Mouse (Mus musculus) layer of hippocampus, adult 9-11 months (tissue): Measurements from ENCODE around the gene Vasn.

Experiments used
- DNase-seq: peaks from one replicate; pipeline ENCODE4 v3.0.0; 2022

Vasn gene

DNA sequence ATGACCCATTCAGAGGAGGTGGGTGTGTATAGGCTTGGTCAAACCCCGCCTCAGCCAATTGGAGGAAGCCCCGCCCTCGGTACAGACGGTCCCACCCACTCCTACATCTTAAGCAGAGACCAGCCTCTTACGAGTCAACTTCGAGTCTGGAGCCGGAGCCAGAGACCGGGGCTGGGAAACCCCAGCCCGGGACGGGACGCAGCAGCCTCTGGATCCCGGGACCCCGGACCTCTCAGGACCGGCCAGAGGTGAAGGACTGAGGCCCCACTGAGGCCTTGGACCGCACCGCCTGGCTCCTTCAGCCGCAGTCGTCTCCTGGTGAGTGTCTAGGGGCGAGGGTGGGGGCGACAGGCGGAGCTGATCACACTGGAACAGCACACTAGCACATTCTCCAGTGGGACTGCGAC, at the start of gene Vasn, which contains the start of gene Dnaja3:
Gene Vasn, plus strand, starts transcription at position 111 of the 407 bp plus-strand sequence.
Gene Dnaja3, plus strand, starts transcription at position 159 of the 407 bp plus-strand sequence.
- DNase-seq = peak; percentile 71

DNA sequence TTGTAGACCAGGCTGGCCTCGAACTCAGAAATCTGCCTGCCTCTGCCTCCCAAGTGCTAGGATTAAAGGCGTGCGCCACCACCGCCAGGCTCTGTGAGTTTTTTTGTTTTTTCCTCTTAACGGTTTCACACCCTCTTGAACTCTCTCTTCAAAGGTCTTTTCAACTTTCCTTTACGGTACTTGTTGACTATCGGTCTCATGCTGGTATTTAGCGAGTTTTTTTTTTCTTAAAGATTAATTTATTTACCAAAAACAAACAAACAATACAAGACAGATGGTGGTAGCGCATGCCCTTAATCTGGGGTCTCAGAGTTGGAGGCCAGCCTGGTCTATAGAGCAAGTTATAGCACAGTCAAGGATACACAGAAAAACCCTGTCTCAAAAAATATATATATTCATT, 49.5 kb upstream of the Vasn start:
- DNase-seq = no peak

DNA sequence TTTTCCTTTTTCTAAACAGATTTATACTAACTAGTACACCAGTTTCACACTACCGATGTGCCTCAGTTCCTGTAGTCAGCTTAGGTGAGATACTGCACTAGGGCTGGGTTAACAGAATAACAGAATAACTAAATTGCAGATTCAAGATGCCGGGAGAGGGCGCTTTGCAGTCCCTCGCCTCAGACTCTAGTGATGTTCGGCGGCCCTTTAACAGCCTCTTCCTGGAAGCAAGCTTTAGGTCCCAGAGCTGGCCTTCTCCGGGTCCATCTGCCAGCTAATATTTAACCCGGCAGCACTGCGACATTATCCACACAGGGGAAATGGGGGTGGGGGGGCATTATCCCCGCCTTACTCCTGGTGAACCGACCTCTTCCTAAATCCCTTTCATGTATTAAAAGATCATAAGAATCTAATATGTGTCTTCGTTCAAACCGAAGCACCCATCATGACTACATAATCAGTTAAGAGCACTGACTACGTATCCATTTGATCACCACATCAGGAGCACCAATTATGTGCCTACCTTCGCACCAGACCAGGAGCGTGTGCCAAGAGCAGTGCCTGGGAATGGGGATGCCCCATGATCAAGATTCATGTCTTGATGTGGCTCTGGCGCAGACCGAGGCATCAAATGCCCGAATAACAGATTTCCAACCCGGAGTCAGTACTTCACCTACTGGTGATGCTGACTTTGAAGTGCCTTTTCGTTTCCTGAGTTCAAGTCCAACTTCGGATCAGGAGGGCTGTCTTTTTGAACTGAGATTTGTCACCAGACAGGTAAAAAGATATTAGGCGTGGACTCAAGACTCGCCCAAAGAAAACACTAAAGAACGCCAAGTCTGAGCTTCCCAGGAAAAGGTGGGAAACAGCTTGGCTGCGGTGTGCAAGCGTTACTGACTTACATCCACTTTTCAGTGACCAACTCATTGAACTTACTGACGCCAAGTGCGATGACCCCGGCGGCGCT, 46.5 kb upstream of the Vasn start:
- no peak for DNase-seq

DNA sequence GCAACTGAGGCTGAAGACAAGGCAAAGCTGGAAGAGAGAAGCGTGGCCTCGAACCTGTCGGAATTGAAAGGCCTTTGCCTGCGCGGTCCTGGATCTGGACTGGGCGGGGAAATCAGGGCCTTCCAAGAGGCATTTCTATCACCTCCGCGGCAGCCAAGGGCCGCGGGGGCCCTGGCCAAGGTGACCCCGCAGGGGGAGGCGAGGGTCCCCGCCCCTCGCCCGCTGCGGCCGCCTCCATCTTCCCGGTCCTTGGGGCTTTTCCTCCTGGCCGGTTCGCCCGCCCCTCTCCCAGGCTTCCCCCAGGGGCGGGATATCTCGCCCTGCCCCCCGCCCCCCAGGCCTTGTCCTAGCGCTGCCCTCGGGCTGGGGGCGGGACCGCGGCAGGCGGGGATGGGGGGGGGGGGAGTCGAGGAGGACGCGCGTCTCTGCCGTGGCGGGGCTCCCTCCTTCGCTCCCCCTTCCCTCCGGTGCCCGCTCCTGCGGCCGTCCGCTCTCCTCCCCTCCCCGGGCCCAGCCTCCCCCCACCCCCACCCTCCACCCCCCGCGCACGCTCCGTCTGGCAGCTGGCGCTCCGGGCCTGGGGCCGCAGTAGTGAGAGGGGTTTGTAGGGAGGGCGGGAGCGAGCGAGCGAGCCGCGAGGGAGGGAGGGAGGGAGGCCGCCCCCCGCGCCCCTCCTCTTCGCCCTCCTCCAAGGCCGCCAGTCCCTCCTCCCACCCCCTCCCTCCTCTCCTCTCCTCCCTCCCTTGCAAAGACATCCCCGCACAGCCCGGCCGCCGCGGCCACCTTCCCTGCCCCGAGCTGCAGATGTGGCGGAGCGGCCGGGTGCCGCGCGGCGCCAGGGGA, 45.5 kb upstream of the Vasn start, which contains the start of gene Glis2:
Gene Glis2, plus strand, starts transcription at position 743 of the 843 bp plus-strand sequence.
- no peak for DNase-seq

DNA sequence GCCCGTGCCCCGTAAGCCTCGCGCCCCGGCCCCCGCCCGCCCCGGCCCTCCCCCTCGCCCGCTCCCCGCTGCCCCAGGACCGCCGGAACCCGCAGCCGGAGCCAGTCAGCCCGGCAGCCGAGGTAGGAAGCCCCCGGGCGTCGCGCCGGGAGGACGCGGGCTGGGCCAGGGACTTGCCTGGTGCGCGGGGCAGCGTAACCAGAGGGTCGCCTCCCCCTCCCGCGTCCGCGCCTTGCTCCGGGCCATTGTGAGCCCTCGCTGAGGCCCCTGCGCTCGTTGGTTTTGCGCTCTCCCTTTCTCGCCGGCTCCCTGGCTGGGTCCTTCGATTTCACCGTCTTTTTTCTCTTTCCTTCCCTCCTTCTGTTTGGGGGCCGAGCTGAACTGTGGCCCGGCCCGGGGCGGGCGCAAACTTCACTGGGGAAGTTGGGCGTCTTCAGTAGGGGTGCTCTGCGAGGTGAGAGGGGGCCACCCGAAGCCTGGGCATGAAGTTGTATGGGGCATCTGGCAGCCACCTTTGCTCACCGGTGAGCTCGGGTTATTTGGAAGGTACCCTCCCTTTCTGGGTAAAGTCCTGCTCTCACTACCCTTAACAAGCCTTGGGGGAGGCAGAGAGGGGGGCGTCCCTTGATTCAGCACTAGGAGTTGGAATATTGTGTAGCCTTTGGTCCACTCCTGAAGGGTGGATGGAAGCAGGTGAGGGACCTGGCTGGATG, 44.8 kb upstream of the Vasn start:
- no peak for DNase-seq

DNA sequence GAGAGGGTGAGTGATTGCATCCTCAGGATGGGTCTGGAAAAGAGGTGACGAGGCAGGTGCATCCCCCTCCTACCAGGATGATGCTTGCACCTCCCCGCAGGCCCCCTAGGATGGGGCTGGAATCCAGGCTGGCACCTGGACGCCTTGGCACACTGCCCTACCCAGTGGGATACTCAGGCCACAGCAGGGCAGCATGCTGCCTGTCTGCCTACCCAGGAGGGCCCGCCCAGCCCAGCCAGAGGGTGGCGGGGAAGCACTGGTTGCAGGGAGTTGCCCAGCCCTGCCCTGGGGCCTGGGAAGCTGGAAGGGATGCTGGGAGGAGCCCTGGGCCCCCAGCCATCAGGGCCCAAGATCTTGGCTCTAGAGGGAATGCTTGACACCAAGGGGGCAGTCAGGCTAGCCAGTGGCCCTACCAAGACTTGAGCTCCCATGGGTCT, 44.2 kb upstream of the Vasn start:
- no peak for DNase-seq

DNA sequence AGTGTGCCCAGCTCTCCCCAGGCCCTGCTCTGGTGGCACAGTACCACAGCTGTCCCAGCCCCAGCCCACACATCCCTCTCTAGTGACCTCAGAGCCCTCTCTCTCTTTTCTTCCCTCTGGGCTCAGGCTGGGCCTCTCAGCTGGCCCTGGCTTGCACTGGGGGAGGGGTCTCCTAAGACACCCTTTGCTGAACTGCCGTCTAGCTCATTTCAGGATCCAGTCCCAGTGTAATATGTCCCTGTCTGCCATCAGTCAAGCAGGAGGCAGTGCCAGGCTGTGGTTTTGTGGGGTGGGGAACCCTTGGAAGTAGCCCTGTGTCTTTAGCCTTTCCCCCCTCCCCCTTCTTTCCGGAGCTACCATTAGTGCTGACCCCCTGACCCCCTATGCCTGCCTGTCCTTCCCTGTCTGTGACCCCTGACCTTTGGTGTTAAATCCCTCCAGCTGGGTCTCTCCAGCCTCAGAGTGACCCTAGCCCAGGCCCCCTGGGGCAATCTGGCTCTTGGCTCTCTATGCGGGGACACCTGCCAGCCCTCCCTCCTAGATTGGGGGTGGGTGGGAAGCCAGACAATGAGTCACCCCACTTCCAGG, 43.5 kb upstream of the Vasn start:
- DNase-seq = no peak

DNA sequence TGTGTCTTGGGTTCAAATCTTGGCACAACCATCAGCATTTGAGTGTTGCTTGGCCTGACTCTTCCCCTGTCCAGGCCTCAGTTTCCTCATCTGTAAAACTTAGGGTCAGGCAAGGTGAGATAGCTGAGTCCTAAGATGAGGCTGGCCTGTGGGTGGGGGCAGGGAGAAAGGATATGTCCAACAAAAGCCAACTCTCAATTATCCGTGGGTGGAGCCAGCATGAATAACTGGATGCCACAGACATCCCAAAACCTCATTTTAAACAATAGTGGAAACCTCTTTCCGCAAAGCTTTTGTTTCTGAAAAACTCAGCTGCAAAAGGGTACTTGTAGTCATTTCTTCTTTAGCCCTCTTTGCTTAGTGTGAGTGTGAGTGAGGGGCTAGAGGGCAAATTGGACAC, 42.9 kb upstream of the Vasn start:
- no peak for DNase-seq

DNA sequence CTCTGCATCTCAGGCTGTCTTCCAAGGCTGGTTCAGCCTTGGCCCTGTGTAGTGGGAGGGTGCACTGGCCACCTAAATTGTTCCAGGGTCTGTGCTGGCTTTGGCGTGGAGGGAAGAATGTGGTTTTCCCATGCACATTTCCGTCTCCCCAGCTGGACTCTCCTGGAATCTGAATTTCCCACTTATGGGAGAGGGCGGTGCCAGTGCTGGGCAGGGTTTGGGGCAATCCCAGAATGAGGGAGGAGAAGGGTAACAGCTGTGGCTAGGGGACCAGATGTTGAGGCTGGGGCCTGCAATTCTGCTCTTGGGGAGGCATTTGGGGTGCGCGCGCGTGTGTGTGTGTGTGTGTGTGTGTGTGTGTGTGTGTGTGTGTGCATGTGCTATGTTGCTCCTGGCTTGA, 42.4 kb upstream of the Vasn start:
- no peak for DNase-seq

DNA sequence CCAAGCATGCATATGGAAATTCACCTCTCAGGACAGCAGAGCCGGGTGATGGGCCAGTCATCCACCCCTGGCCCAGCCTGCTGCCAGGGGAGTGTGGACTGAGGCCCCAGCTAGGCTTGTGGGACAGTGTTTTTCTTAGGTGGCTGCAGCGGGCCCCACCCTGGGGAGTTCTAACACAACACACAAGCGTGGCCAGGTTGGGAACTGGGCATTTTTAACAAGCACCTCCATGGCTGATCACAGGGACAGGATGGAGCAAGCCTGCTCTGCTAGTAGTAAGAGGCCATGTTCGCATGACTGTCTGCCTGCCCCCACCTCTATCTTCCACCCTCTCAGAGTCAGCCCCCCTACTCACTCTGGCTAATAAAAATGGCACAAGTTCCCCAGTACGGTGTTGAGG, 41.7 kb upstream of the Vasn start:
- no peak for DNase-seq

DNA sequence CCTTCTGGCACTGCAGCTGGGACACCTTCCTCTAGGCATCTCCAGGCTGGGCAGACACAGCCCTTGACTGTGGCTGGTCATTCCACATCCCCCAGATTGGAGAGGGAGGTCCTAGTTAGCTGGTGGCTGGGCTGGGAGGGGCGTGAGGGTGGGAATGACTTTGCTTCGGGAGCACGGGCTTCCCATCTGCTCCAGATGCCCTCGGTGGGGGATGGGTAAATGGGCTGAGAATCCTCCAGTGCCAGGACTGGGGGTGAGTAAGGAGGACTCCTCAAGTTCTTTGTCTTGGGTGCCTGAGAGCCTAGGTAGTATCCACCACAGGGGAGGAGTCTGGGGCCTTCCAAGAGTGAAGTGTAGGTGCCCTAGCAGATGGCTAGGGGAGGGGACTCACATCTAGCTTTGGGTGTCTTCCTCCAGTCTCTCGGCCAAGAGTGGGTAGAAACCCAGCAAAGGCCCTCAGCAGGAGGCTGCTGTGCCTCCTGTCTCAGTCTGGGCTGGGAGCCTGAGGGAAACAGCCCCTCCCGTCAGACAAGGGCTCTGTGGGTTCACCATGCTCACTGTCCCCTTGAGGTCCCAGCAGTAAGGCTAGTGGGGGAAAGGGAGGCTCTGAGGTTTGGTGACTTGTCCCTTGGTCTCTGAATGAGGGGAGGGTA, 40.7 kb upstream of the Vasn start:
- DNase-seq = no peak

DNA sequence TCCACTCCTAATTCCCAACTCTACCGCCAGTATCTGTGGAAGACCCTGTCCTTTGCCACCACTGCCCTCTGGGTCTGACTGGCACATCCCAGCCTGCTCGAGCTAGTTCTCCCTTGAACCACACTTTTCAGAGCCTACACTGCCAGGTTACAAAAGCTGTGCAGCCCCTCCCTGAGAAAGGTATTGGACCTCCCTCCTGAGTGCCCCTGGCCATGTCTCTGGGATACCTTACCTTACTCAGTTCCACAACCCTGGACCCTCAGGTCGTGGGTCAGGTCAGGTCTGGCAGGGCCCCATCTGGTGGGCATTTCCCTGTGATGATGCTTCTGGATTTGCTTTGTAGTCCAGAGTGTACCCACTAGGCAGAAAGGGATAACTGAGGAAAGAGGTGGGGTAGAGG, 40.1 kb upstream of the Vasn start:
- no peak for DNase-seq

DNA sequence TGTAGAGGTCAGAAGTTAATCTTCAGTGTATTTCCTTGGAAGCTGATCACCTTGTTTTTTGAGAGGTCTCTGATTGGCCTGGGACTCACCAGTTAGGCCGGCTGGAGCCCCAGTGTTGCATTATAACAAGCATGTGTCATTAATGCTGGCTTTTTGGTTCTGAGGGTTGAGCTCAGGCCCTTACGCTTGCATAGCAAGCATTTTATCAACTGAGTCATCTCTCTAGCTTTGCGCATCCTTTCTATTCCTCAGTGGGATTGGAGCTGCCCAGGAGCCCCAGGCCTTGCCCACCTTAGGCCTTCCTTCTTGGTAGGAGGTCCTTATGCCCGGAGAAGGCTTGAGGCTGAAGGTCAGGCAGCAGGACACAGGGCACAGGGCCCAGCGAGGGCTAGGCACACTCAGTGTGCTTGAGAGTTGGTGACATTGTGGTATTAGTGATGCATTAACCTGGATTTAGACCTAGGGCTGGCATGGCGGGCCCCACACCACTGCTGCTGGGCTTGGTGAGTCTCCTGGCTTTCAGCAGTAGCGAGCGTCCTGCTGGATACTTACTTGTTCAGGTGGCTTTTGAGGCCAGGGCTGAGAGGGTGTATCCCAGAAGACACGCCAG, 38.9 kb upstream of the Vasn start:
- DNase-seq = no peak

DNA sequence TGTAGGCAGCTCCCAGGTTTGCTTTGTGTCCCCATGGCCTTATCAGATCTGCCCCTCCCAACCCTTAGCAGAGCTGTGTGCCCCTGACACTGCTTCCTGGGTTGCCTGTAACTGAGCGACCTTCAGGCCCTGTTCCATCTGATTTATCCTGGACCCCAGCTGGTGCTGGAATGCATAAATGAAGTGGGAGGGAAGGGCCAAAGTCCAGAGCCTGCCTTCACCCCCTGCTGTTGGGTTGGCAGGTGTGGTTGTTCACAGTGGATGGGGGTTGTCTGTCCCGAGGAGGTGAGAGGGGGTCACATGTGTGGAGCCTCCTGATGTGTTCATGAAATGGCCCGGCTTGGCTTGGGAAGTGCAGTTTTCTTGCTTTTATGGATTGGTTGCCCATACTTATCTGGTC, 37.6 kb upstream of the Vasn start:
- no peak for DNase-seq

DNA sequence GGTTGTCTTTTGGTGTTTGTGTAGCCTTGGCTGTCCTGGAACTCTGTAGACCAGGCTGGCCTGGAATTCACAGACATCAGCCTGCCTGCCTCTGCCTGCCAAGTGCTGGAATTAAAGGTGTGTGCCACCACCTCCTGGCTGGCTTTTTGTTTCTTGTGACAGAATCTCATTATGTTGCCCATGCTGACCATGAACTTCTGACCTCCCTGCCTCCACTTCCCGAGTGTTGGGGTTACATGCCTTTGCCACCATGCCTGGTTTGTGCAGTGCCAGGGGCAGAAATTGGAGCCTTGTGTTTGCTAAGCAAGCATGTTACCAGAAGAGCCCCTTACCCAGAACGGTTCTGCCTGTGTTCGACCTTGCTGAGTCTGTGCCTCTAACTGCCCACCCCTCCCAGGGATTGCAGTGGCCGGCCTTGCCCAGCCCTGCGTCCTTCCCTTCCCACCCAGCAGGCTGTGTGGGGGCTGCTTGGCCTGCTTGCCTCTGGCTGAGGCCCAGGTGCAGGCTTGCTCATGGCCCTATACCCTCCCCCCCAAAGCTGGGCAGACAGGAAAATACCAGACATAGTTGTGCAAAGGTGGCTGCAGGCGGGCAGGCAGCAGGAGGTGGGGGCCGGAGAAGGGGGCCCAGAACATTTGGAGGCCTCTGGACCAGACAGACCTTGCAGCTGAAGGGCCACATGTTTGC, 36.8 kb upstream of the Vasn start:
- no peak for DNase-seq

DNA sequence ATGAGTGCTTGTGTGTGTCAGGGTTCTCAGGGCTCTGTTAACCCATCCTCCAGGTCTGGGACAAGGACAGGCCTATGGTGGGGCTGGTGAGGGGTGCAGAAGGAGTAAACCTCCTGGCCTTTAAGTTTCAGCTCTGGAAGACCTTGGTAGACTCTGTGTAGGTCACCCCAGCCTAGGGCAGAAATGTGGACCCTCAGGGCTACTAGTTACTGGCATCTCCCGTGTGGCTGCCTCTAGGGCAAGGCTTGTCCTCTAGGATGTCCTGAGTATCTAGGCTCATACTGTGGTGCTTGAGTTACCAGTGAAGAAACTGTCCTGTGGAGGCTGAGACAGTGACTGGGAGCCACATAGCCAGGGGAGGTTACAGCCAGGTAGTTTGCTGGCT, 36.3 kb upstream of the Vasn start:
- DNase-seq = no peak

DNA sequence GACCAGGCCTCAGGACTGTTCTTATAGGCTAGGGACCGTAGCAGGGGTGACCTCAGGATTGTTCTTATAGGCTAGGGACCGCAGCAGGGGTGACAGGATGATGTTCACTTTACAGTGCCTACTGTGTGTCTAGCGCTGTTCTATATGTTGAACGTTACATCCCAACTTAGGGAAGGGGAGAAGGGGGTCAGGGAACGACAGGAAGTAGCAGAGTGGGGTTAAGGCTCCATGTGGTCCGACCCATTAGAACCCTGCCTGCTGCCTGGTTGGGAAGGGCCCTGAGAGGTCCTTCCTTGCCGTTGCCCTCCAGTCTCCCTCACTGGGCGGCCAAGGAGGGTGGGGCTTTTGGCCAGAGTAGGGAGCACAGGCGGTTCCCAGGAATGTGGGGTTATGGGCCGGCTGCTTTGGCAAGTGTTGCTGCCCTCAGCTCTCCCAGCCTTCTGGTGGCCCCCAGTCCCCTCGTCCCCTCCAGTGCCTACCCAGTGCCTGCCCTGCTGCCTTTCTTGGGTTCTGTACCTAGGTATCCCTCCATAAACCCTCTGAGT, 35.4 kb upstream of the Vasn start:
- no peak for DNase-seq

DNA sequence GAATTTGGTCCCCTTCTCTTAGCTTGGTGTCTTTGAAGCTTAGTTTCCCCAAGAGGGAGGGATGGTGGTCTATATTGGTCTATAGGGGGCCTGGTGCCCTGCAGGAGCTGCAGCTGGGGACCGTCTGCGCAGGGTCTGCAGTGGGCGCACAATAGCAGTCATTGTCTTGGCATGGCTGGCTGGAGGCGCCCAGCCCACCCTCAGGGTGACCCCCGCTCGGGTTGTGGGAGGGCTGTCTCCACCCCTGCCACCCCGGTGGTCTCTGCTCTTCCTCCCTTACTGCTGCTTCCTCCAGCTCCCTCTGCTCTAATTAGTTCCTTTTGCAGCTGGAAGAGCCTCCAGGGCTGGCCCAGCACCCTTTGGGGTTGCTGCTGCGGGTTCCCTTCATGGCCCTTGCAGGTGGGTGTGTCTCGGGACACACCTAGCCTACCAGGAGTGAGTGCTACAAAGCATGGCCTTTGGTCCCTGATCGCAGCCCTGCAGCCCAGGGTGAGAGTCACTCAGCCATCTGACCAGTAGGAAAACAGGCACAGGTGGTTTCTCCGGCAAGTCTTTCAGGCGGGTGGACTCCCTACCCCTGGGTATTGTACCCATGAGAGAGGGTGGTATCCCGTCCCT, 34.1 kb upstream of the Vasn start:
- no peak for DNase-seq

DNA sequence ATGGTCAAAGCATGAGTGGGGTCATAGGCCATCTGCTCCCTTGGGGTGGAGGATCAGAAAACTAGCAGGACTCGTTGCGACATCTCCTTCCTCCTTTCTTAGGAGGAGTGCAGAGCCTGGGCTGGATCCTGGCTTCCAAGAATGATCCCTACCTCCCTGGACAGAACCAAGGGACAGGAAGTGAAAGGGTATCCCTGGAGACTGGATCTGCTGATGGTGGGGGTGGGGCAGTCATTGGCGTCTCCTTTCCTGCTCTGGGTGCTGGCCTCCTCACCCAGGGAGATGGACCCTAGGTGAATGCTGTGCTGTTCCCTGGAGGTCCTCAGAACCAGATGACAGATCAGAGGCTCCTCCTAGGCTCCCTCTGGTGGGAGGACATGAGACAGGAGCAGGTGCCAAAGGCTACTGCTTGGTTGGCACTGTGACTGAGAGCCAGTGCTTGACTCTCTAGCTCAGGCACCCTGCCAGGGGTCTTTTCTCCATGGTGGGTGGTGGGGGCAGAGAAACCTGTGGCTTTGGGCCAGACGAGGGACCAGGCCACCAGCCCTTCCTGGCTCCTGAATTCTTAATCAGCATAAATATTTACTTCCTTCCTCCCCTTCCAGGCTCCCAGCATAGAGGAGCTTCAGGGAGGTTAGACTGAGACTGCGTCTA, 33.2 kb upstream of the Vasn start:
- no peak for DNase-seq
